Mouse (Mus musculus) lung, embryonic 15.5 days (tissue): ENCODE measurements around the gene Ldlrad3. TPM values are rescaled to one million over a fixed set of nuclear protein-coding genes. Genes with fewer than 3 reads are reported as not detected.
A peak's percentile ranks its signal among the peaks of the same experiment; 100 is the strongest.

Experiments
- ATAC-seq: fragments of 200-750 bp; cut with Nextera tagmentation; 2 replicates; pipeline ENCODE4 v1.8.0; 2017; ENCODE audit warnings: moderate number of reproducible peaks, borderline replicate concordance; ENCODE audit not compliant: low FRiP score, low TSS enrichment; ENCODE audit errors: extremely low read depth
- H3K27ac ChIP-seq: fragments of 300-500 bp; sonication (generic); 2 replicates; pipeline ENCODE4 v1.5.1; 2015; ENCODE audit warnings: moderate library complexity, mild to moderate bottlenecking, inconsistent platforms
- H3K27me3 ChIP-seq: fragments of 300-500 bp; sonication (generic); 2 replicates; pipeline ENCODE4 v1.6.1; 2015; ENCODE audit warnings: inconsistent platforms
- H3K36me3 ChIP-seq: fragments of 300-500 bp; sonication (generic); 2 replicates; pipeline ENCODE4 v1.6.1; 2015; ENCODE audit warnings: inconsistent platforms
- H3K4me1 ChIP-seq: fragments of 300-500 bp; sonication (generic); 2 replicates; pipeline ENCODE4 v1.6.1; 2015; ENCODE audit warnings: inconsistent platforms
- H3K4me2 ChIP-seq: fragments of 300-500 bp; sonication (generic); 2 replicates; pipeline ENCODE4 v1.6.1; 2015; ENCODE audit warnings: inconsistent platforms, mild to moderate bottlenecking, moderate library complexity
- H3K4me3 ChIP-seq: fragments of 300-500 bp; sonication (generic); 2 replicates; pipeline ENCODE4 v1.5.1; 2015; ENCODE audit warnings: mild to moderate bottlenecking, inconsistent platforms
- H3K9ac ChIP-seq: fragments of 300-500 bp; sonication (generic); 2 replicates; pipeline ENCODE4 v1.6.1; 2015; ENCODE audit warnings: inconsistent platforms
- H3K9me3 ChIP-seq: fragments of 300-500 bp; sonication (generic); 2 replicates; pipeline ENCODE4 v1.6.1; 2016; ENCODE audit warnings: inconsistent platforms
- WGBS: fragments of 180-500 bp; shearing (Covaris S2); methylation state at CpG from one replicate; pipeline ENCODE4 v1.1.7; 2015; 5-methylcytosine and 5-hydroxymethylcytosine counted together
- polyA plus RNA-seq: library from polyadenylated mRNA; unstranded; fragments of >200 nt; fragmentation: Nextera tagmentation; extraction: Ambion mirVana; gene quantifications from 2 replicates; pipeline ENCODE4 v1.2.1, GENCODE M21; 2015

Ldlrad3 gene
- polyA plus RNA-seq, 1 experiment from 2014 or later, result 48.5 TPM

DNA sequence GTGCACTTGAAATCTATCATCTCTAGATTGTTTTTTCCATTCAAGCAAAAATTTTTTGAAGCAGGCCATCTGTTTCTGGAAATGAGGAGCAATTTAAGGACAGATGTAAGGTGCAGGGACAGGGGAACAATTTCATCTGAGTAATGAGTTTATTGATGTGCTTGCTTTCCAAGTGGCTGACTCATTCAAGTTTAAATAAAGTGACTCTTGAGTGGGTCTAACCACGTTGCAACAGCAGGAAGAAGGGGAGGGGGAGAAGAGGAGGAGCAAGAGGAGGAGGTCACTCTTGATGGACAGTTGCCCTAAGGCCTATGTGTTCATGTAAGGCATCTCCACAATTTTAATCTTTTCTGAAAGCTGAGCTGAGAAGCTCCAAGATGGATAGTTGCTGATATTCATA lies 184.5 kb downstream of the Ldlrad3 start:
- Histone ChIP-seq H3K27me3 (no peaks in the 10 kb centered on the region), H3K4me2 (no peak overlapping the region), H3K36me3 (no peaks in the 10 kb centered on the region), H3K4me3 (no peak overlapping the region), H3K9me3 (no peaks in the 10 kb centered on the region), H3K9ac (no peak overlapping the region), H3K4me1 (peaks cover 65% of the 10 kb centered on the region), H3K27ac (peak overlapping the region; percentile 78; the same call in 1 of the 2 replicates)
- 0% methylated on average over 1 of the region's 1 CpGs for WGBS
- no peak for ATAC-seq

DNA sequence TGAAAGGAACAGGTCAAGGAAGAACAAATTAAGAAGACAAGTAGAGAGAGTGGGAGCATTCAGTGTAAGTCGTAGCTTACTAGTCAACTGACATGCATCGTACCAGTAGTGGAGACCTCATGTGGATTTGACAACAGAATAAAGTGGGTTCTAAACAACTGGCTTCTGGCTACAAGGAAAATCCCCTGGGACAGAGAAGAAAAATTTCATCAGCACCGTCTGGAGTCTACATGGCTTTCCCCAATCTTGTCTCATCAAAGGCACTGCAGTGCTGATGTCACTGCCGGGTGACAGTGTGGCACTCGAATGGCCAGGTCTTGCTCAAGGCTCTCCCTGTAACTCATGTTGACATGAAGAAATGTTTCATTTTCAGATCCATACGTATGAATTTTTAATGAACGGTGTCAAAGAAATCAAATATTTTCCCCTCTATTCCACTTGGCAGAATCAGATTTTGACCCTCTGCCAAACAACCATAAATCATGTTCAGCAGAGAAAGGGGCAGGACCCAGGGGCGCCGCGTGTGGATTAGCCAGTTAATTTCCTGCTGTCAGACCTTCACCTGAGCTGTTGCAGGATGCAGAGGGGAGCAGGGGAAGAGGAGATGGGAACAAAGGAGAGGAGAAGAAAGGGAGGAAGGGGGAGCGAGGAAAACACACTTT lies 187.1 kb downstream of the Ldlrad3 start:
- no peak for ATAC-seq
- Histone ChIP-seq H3K36me3 (no peaks in the 10 kb centered on the region), H3K4me3 (no peak overlapping the region), H3K27ac (no peak overlapping the region), H3K27me3 (no peaks in the 10 kb centered on the region), H3K9me3 (no peaks in the 10 kb centered on the region), H3K9ac (no peak overlapping the region), H3K4me1 (peaks cover 39% of the 10 kb centered on the region), H3K4me2 (no peak overlapping the region)
- WGBS, result 45% methylated on average over 11 of the region's 11 CpGs

DNA sequence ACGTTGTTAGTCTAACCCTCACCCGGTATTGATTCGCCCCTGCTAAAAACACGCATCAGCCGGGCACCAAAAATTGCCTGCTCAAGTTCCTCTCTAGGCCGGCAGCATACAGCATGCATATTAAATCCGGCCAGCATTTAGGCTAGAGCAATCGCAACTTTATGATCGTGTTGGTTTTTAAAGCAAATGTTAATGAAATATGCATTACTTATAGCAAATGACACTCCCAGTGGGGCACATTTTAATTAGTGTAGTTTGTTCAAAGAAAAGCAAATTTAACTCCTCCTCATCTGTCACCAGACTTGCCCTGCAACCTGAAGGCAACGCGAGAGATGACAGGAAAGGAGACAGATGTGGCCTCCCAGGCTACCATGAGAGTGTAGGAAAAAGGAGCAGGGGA lies 189.2 kb downstream of the Ldlrad3 start:
- no peak for ATAC-seq
- Histone ChIP-seq H3K4me2 (no peak overlapping the region), H3K4me1 (peaks cover 19% of the 10 kb centered on the region), H3K4me3 (no peak overlapping the region), H3K27me3 (no peaks in the 10 kb centered on the region), H3K9ac (no peak overlapping the region), H3K36me3 (no peaks in the 10 kb centered on the region), H3K27ac (no peak overlapping the region), H3K9me3 (no peaks in the 10 kb centered on the region)
- WGBS, result 77% methylated on average over 11 of the region's 11 CpGs

DNA sequence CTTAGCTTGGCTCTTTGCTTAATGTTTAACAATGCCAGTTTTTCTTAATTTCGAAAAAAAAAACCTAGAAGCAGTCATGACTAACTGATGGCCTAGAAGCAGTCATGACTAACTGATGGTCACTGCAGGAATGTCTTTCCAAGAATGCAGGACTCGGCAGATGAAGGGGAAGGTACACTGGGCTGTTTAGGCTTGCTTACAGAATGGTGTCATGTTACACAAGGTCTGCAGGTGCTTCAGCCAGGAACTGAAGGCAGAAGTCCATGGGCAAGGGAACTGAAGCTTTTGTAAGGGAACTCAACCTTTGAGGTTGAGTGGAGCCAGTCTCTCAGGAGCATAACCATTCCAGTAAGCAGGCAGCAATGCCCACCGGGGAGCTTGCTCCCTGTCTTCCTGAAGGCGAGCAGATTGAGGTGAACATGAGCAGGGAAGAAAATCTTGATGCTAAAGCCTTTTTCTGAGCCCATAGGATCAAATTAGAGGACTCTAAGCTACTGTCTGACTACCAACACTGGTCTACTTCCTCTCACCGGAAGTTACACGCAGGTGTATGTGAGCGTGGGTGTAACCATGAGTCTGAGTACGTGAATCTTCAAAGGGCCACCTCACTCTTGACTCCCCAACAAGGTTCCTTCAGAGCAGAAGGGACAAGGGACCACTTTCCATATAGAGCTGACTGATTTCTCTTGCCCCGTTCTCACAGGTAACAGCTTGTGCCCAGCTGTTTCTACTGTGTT lies 193.4 kb downstream of the Ldlrad3 start:
- Histone ChIP-seq H3K4me1 (no peaks in the 10 kb centered on the region), H3K4me2 (no peak overlapping the region), H3K9me3 (no peaks in the 10 kb centered on the region), H3K36me3 (no peaks in the 10 kb centered on the region), H3K27me3 (no peaks in the 10 kb centered on the region), H3K4me3 (no peak overlapping the region), H3K27ac (no peak overlapping the region), H3K9ac (no peak overlapping the region)
- no peak for ATAC-seq
- 71% methylated on average over 9 of the region's 9 CpGs for WGBS

DNA sequence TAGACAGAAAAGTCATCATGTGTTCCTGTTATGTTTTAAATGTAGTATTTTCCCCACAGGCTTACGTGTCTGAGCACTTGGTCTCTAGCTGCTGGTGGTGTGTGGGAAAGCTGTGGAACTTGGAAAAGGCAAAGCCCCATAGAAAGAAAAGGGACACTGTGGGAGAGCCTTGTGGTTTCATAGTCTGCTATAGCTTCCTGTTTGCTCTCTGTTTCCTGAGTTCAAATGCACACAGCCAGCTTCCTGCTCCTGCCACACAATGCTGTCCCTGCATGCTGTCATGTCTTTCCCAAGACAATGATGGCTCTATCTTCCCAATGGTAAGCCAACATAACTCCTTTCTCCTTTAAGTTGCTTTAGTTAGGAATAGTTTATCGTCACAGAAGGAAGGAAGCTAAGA lies 194.5 kb downstream of the Ldlrad3 start:
- Histone ChIP-seq H3K9me3 (no peaks in the 10 kb centered on the region), H3K9ac (no peak overlapping the region), H3K36me3 (no peaks in the 10 kb centered on the region), H3K27ac (no peak overlapping the region), H3K27me3 (no peaks in the 10 kb centered on the region), H3K4me3 (no peak overlapping the region), H3K4me1 (no peaks in the 10 kb centered on the region), H3K4me2 (no peak overlapping the region)
- ATAC-seq, result no peak
- WGBS, result 69% methylated on average over 2 of the region's 2 CpGs

DNA sequence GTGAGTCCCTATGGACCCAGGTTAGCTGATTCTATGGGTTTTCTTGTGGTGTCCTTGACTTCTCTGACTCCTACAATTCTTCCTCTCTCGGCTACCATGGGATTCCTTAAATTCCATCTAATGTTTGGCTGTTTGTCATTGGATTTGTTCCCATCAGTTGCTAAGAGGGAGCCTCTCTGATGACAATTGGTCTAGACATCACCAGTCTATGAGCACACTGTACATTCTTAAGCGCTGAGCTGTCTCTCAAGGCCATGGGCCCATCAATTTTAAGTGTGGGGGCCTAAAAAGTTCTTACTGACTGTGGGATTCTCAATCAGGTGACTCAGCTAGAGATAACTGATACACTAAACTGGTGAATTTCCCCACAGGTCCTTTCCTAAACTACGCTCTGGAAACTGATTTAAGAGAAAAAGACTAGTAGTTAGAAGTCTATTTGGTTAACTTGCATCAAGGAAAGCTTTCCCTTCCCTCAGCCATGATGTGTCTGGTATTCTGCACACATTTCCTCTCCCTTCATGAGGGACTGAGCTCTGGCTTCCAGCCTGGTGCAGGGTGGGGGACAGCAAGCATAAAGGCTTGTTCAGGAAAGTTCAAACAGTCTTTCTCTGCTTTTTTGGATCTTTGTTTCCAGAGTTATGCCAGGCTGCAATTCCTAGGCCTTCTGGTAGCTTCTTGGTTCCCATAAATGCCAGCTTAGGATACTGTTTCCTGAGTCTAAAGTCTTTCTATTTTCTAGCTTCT lies 199.7 kb downstream of the Ldlrad3 start:
- WGBS, result 68% methylated on average over 3 of the region's 3 CpGs
- H3K9me3 ChIP-seq, result no peaks in the 10 kb centered on the region
- no peaks in the 10 kb centered on the region for H3K36me3 ChIP-seq
- no peak overlapping the region for H3K27ac ChIP-seq
- ATAC-seq, result no peak
- no peak overlapping the region for H3K9ac ChIP-seq
- H3K27me3 ChIP-seq, result no peaks in the 10 kb centered on the region
- H3K4me3 ChIP-seq, result no peak overlapping the region
- H3K4me2 ChIP-seq, result no peak overlapping the region
- H3K4me1 ChIP-seq, result peaks cover 34% of the 10 kb centered on the region

DNA sequence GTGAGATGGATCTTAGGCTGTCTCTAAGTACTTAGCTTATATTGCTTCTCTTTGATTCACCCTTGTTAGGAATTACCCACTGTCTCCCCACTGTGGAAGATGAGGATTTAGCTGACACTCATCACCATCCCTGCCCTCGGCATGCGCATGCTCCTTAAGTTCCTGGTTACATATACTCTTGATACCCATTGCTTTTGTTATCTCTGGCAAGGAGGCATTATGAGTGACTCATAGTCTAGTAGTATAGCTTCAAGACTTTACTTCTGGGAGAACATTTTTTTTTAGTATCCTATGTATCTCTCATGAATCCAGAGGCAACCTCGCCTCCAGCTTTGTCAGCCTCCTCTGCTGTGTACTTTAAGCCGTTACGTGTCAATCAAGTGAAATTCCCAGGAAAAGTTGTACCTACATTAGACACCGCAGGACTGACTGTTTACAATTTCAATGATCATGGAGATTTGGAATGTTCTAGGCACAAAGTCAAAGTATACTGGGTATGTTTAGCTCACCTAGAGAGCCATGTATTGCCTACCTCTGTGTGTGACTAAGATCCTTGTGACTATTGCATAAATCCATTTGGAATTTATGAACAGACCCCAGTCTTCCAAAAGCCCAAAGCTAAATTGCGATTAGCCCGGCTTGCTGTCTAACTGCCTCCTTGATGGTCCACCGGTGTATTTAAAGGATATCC lies 202.2 kb downstream of the Ldlrad3 start:
- peaks cover 42% of the 10 kb centered on the region for H3K4me1 ChIP-seq
- H3K9me3 ChIP-seq, result no peaks in the 10 kb centered on the region

DNA sequence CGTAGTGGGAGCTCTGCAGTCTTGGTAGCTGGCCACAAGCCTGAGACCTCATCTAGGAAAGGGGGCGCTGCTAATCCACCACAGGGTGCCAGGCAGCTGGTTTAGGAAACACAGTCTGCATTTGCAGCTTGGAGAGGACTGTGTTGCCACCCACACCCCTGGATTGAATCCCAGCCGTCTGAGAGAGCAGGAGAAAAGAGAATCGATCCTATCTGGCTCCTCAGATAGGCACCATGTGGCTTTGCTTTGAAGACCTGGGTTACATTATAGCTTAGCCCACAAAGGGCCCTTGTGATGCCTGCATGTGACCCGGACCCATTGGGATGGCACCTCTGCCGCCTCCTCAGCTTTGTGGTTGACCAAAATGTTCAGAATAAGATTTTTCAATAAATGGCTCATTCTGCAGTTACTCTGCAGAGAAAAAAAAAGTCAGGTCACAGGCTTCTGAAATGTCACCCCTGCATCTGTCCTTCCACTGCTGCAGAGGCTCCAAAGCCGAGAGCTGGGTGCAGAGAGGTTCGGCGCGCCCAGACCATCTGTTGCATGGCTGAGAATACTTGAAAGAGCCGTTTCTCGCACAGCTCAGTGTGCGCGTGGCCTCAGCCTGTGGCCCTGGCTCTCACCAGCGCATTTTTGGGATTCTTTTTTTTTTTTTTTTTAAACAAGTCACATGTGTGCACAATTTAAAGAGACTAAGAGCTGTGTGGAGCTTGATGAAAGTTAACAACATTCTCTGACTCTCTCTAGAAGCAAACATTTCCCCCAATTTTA lies 202.9 kb downstream of the Ldlrad3 start:
- no peak overlapping the region for H3K4me2 ChIP-seq
- 0 out of 2 replicates have a peak overlapping the region, but pooled peaks have one; percentile 15 for H3K27ac ChIP-seq
- H3K9ac ChIP-seq, result no peak overlapping the region
- no peaks in the 10 kb centered on the region for H3K36me3 ChIP-seq
- H3K4me3 ChIP-seq, result no peak overlapping the region
- WGBS, result 32% methylated on average over 15 of the region's 15 CpGs
- no peaks in the 10 kb centered on the region for H3K9me3 ChIP-seq
- H3K4me1 ChIP-seq, result peaks cover 50% of the 10 kb centered on the region
- H3K27me3 ChIP-seq, result no peaks in the 10 kb centered on the region
- peak; percentile 56; the same call in 1 of the 2 replicates for ATAC-seq

More for the DNA sequence above, 202.2 kb downstream of the Ldlrad3 start:
- no peak; the same call in 1 of the 2 replicates for ATAC-seq
- no peak overlapping the region for H3K4me3 ChIP-seq
- no peaks in the 10 kb centered on the region for H3K27me3 ChIP-seq
- H3K27ac ChIP-seq, result no peak overlapping the region
- no peaks in the 10 kb centered on the region for H3K36me3 ChIP-seq
- H3K9ac ChIP-seq, result no peak overlapping the region
- WGBS, result 78% methylated on average over 9 of the region's 9 CpGs
- no peak overlapping the region for H3K4me2 ChIP-seq

DNA sequence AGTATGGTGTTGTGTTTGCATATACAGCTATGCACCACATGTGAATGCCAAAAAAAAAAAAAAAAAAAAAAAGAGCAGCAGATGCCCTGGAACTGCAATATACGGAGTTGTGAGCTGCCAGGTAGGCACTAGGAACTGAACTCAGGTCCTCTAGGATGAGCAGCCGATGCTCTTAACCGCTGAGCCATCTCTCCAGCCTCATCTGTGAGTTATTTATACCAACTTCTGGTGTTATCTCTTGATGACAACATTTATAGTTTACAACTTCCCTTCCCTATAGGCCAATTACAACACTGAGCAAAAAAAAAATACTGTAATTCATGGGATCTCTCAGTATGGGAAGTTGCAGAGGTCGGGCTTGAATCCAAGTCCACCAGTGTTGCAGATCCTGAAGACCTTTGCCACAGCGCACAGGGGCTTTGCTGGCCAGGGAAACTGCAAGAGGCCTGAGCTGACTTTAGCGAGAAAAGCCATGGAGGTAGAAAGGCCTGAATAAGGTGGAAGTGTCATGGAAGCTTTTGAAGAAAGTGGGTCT lies 204.2 kb downstream of the Ldlrad3 start:
- Histone ChIP-seq H3K4me1 (peaks cover 50% of the 10 kb centered on the region), H3K4me3 (no peak overlapping the region), H3K9ac (no peak overlapping the region), H3K27me3 (no peaks in the 10 kb centered on the region), H3K27ac (no peak overlapping the region), H3K4me2 (no peak overlapping the region), H3K9me3 (no peaks in the 10 kb centered on the region), H3K36me3 (no peaks in the 10 kb centered on the region)
- peak; percentile 30; the same call in 1 of the 2 replicates for ATAC-seq
- WGBS, result 57% methylated on average over 6 of the region's 6 CpGs

DNA sequence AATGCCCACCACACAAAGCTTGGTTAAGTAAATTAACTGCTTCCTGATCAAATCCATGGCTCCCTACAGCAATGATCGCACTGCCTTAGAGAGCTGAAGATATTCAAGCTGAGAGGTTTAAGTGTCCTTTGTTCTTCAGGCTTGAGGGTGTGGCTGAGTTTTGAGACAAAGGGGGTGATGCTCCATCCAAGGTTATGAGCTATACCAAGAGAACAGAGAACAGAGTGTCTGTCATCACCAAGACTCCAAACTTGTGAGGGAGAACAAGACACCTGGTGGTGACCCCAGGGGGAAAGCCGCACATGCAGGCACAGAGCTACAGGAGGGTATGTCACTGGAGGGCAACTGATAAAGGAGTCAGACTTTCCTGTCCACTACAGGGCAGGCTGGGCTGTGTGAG lies 205.0 kb downstream of the Ldlrad3 start:
- no peak overlapping the region for H3K4me2 ChIP-seq
- no peaks in the 10 kb centered on the region for H3K27me3 ChIP-seq
- no peaks in the 10 kb centered on the region for H3K36me3 ChIP-seq
- no peak overlapping the region for H3K27ac ChIP-seq
- H3K4me3 ChIP-seq, result no peak overlapping the region
- H3K9me3 ChIP-seq, result no peaks in the 10 kb centered on the region
- ATAC-seq, result no peak
- WGBS, result 75% methylated on average over 2 of the region's 2 CpGs
- no peak overlapping the region for H3K9ac ChIP-seq
- peaks cover 54% of the 10 kb centered on the region for H3K4me1 ChIP-seq

DNA sequence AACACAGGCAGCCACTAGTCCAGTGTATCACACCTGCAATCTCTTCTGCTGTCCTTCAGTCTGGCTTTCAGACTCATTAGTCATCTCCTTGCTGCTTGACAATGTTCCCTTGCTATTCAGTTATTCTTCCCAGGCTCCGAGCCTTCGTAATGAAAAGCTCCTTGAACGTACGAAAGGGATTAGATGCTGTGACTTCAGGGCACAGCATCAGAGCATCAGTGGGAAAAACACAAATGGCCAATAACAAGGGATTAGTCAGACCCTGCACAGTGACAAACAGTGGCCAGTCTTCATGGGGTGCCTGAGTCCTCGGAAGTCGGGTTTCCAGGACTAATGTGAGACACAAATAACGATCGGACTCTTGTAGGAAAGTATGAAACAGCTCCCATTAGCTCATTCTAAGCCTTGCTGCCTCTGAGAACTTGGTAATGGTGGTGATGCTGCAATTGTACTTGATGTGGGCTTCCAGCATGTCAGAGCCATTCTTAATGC lies 205.7 kb downstream of the Ldlrad3 start:
- peaks cover 52% of the 10 kb centered on the region for H3K4me1 ChIP-seq
- no peaks in the 10 kb centered on the region for H3K27me3 ChIP-seq
- H3K9me3 ChIP-seq, result no peaks in the 10 kb centered on the region
- no peak overlapping the region for H3K27ac ChIP-seq
- ATAC-seq, result no peak
- H3K4me3 ChIP-seq, result no peak overlapping the region
- H3K9ac ChIP-seq, result no peak overlapping the region
- no peak overlapping the region for H3K4me2 ChIP-seq
- no peaks in the 10 kb centered on the region for H3K36me3 ChIP-seq
- WGBS, result 91% methylated on average over 8 of the region's 8 CpGs
